Mouse (Mus musculus): ENCODE results near the gene Apol7b.

Apol7b gene

DNA sequence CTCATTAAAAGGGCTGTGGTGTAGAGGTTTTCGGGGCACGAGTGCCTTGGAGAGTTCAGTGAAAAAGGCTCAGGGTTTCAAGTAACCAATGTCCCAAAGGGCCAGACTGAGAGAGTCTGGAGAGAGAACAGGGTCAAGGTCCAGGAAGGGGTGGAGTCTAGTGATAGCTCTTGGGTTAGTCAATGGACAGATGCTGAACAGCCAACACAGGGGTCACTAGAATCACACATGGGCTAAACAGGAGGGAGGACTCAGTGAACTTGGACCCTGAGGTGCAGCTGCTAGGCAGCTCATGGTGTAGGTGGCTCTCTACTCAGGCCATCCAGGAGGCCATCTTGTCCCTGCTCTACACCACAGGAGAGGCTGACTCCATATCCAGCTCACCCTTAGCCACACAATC, 59.8 kb downstream of the Apol7b start:
- DNase-seq (ENCODE audit: extremely low read depth, low read depth, low spot score): no peak

DNA sequence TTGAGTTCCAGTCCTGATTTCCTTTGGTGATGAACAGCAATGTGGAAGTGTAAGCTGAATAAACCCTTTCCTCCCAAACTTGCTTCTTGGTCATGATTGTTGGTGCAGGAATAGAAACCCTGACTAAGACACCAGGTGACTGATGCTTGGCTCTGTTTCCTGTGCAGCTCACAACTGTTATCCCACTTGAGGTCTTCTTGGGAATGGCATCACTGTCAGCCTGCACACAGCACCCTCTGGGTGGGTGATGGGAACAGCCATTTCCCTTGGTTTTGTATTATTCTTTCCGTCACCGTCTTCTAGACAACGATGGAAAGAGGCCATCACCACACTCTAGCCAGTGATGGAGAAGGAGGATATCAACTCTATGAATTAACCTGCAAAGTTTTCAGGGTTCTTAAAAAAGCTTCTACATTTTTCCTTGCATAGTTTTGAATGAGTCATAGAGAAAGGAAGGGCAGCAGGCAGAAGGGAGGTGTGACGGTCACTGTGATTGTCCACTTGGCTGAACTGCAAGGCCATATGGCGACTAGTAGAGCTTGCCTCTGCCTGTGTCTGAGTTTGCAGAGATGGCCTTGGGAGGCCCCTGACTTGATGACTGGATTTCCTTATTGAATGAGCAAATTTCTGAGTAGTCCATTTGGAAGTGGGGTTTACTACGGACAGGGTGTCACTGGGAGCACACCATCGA, 62.8 kb downstream of the Apol7b start:
- no peak for DNase-seq (ENCODE audit: extremely low read depth, low read depth, low spot score)

DNA sequence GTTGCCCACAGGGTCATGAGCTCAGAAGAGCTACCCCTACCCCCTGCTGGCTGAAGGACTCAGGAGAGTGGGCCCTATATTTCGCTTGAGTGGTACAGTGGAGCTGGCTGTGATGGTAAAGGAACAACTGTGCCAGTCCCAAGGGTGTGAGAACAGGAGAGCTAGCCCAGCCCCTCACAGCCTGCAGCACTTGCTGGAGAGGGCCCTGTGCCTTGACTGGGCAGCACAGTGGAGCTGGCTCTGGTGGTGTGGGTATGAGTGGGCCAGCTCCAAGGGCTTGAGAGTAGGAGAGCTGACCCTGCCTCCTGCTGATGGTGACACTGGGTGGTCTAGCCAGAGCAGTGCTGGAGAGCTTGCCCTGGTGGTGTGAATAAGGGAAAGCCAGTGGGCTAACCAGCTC, 64.4 kb downstream of the Apol7b start:
- DNase-seq (ENCODE audit: extremely low read depth, low read depth, low spot score): no peak

DNA sequence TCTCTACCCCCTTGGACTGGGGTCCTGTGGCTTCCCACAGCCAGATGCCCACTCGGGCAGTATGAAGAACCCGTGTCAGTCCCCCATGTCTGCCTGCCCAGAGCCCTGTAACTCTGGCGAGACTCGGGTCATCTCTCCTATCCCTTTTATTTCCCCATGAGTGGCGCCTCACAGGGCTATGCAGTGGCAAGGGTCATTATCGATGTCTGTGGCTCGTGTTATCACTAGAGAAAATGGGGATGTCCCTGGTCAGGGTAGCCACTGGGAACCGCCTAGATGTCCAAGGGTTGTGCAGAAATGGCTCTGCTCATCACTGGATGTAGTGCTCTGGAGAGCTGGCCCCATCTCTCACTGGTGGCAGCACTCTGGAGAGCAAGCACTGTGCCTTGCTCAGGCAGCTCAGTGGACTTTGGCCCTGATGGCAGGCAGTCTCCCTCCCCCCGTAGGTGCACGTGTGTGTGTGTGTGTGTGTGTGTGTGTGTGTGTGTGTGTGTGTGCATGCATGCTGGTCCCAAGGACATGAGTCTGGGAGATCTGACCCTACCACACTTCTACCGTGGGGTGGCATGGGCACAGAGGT, 64.9 kb downstream of the Apol7b start:
- no peak for DNase-seq (ENCODE audit: extremely low read depth, low read depth, low spot score)

DNA sequence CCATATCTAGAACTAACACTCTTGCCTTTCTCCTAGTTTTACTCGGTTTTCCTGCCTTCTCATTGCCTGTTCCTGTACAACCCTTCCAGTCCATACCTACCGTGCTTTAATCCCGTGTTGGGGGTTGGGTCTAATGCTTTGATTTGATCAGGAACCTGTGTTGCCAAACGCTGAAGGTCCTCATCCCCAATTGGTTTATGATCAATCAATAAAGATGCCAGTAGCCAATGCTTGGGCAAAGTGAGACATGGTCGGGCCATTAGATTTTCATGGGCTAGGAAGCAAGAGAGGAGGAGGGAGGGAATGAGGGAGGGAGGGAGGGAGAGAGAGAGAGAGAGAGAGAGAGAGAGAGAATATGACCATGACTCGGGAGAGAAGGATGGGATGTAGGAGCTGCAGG, 65.8 kb downstream of the Apol7b start:
- DNase-seq (ENCODE audit: extremely low read depth, low read depth, low spot score): no peak

DNA sequence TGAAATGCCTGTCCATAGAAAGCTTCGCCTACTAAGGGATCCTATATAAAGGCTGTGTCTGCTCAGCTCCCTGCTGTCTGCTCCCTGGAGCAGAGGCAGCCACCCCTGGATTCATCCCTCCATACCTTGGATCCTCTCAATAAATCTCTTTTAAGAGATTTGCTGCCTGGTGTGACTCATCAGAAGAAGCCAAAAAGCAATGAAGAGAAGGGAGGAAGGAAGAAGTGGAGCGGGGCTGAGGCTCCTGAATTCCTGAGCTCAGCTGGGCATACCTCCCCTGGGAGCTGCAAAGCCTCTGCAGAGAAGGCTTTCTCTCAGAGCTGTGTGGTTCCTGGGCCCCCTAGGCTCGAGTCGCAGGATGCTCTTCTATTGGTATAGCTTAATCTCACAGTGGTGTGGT, 67.4 kb downstream of the Apol7b start:
- no peak for DNase-seq (ENCODE audit: extremely low read depth, low read depth, low spot score)

DNA sequence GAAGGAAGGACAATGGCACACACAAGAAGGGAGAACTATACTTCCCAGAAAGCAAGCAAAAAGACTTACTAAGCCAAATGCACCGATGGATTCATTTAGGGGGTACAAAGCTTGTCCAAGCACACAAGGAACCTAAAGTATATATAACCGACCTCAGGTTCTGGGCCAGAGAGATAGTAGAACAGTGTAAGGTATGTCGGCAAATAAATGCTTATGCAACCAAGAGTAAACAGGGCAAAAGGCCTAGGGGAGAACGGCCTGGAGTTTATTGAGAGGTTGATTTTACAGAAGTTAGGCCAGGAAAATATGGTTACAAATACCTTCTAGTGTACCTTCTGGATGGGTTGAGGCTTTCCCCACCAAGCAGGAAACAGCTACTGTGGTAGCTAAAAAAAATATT, 69.9 kb downstream of the Apol7b start:
- no peak for DNase-seq (ENCODE audit: extremely low read depth, low read depth, low spot score)

DNA sequence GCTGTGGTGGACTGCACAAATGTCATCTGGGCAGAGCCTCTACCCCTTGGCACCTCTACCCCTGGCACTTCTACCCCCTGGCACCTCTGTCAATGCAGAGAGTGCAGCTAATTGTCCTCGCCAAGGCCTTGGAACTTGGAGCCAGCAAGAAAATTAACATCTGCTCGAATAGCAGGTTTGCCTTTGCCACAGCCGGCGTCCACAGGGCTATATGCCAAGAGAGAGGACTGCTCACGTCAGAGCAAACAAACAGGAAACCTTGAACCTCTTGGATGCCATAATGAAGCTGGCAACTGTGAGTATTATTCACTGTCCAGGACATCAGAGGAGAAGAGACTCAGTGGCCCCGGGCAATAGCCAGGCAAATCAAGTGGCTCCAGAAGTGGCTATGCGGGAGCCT, 70.4 kb downstream of the Apol7b start:
- no peak for DNase-seq (ENCODE audit: extremely low read depth, low read depth, low spot score)

All from fat pad, adult 2 months (tissue).